Mouse (Mus musculus) embryonic fibroblast, embryonic 13.5 days (primary cell): ENCODE data around the gene Ly6g6c.

Source experiments
- CTCF ChIP-seq: IDR thresholded peaks from 2 replicates; pipeline ENCODE4 v1.5.1; 2011; ENCODE audit warnings: mild to moderate bottlenecking, control low read depth, low read length, moderate library complexity, borderline replicate concordance; ENCODE audit not compliant: insufficient read depth
- POLR2A ChIP-seq: IDR thresholded peaks from 2 replicates; pipeline ENCODE4 v1.6.1; 2011; ENCODE audit warnings: low read depth, mild to moderate bottlenecking, control low read depth, low read length, moderate library complexity

GRCm38 (mm10) chr17:35101161-35101560 is 36.0 kb downstream of the Ly6g6c start:
- no peak for TF ChIP-seq CTCF
- TF ChIP-seq POLR2A, result no peak
